14 mouse cellular contexts compared by ENCODE assay signal in the genomic region with DNA sequence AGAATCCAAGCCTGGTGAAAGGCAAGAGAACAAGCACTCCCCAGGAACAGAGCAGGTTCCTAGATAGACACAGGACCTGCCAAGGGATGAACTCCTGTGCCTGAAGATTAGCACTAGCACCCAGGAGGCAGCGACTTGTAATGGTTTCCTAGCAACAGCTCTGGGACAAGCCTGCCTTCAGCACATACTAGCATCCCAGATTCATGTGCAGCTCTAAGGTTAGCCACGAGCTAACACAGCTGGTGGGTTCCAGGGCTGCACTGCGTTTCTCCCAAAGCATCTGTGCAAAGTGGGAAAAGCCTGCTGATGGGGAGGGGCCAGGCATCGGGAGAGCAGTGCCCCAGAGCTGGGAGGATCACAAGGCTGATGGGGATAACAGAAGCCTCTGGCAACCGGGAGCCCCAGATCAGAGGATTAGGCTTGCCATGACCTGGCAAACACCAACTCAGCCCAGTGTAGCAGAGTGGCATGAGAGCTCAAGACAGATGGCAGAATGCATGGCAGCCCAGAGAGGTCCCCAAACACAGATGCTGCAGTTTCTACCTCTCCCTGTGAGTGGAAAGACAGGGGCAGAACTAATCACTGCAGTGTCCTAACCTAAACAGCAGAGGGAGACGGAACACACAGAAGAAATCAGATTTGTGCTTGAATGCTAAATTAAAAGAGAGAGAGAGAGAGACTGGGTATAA. TPM values are rescaled to one million over a fixed set of nuclear protein-coding genes. Genes with fewer than 3 reads are reported as not detected.
A peak's percentile ranks its signal among the peaks of the same experiment; 100 is the strongest.
DNase-seq lines count a peak whose midpoint lies in the region; ATAC-seq and TF ChIP-seq lines count a peak whose summit lies in the region.
"Had no signal": no experiment of that assay in that cellular context is flagged by ENCODE, and none has a peak within 500 bp of the region (broad histone marks: within the 10 kb centered on the region; RNA-seq: fewer than 3 reads in every experiment).

No protein-coding gene starts in this region.

- no peaks in the 10 kb centered on the region for H3K36me3 ChIP-seq in kidney, postnatal 0 days (ENCODE audit: insufficient read depth, low read length)
- H3K36me3 ChIP-seq in stomach, postnatal 0 days (ENCODE audit: control insufficient read depth, insufficient read depth, low read length) = no peaks in the 10 kb centered on the region
- H3K36me3 ChIP-seq: heart, embryonic 10.5 days; limb, embryonic 12.5 days had no signal

- H3K27me3 ChIP-seq in kidney, postnatal 0 days (ENCODE audit: insufficient read depth, low read length) = no peaks in the 10 kb centered on the region
- H3K27me3 ChIP-seq in stomach, postnatal 0 days (ENCODE audit: control insufficient read depth, insufficient read depth, low read length) = no peaks in the 10 kb centered on the region
- H3K27me3 ChIP-seq: limb, embryonic 12.5 days had no signal

- no peak overlapping the region for H3K4me3 ChIP-seq in kidney, postnatal 0 days (replicated peaks; ENCODE audit: low read depth, low read length)
- no peak overlapping the region for H3K4me3 ChIP-seq in stomach, postnatal 0 days (ENCODE audit: low read depth, low read length)
- H3K4me3 ChIP-seq: erythroblast, embryonic 14.5 days; heart, embryonic 10.5 days; limb, embryonic 12.5 days had no signal

- DNase-seq in cerebellum, postnatal 14 days = peak; percentile 43 to 45
- DNase-seq in cerebellum, adult 11 months = no peak
- DNase-seq in kidney, postnatal 0 days (ENCODE audit: low spot score) = peak; percentile 16
- no peak for DNase-seq in kidney, adult 11 months
- DNase-seq in right cerebral cortex, adult 18-20 months = peak; percentile 40
- DNase-seq in right cerebral cortex, postnatal 25 days = no peak
- no peak for DNase-seq in stomach, postnatal 0 days (ENCODE audit: low spot score)
- DNase-seq in cerebellum, adult 18-20 months = no peak

- ATAC-seq in kidney, postnatal 0 days (replicated peaks; ENCODE audit: low FRiP score, low read depth) = no peak
- ATAC-seq in stomach, postnatal 0 days (ENCODE audit: low FRiP score, low TSS enrichment) = no peak

- H3K4me2 ChIP-seq in kidney, postnatal 0 days (ENCODE audit: low read length) = no peak overlapping the region
- no peak overlapping the region for H3K4me2 ChIP-seq in stomach, postnatal 0 days (replicated peaks; ENCODE audit: low read depth)
- H3K4me2 ChIP-seq: limb, embryonic 12.5 days had no signal

- no peaks in the 10 kb centered on the region for H3K4me1 ChIP-seq in kidney, postnatal 0 days (replicated peaks; ENCODE audit: insufficient read depth, low read length)
- no peaks in the 10 kb centered on the region for H3K4me1 ChIP-seq in stomach, postnatal 0 days (replicated peaks; ENCODE audit: control insufficient read depth, insufficient read depth)
- H3K4me1 ChIP-seq: heart, embryonic 10.5 days; limb, embryonic 12.5 days had no signal

- TF ChIP-seq CTCF in kidney, postnatal 0 days (IDR thresholded peaks at IDR 0.05; ENCODE audit: low read depth) = peak; percentile 44
- TF ChIP-seq CTCF in stomach, postnatal 0 days (IDR thresholded peaks at IDR 0.05; ENCODE audit: low read depth) = peak; percentile 51

- WGBS in kidney, postnatal 0 days = 61% methylated on average over 6 of the region's 6 CpGs
- WGBS in stomach, postnatal 0 days = 57% methylated on average over 6 of the region's 6 CpGs

- 0 out of 2 replicates have a peak, but pooled peaks cover 6% of the 10 kb centered on the region for H3K9me3 ChIP-seq in kidney, postnatal 0 days (replicated peaks; ENCODE audit: low read length)
- H3K9me3 ChIP-seq in stomach, postnatal 0 days (ENCODE audit: control insufficient read depth, low read length) = no peaks in the 10 kb centered on the region

- no peak overlapping the region for H3K9ac ChIP-seq in kidney, postnatal 0 days (ENCODE audit: low read depth, low read length)
- H3K9ac ChIP-seq in stomach, postnatal 0 days (ENCODE audit: low read length) = no peak overlapping the region
- H3K9ac ChIP-seq: limb, embryonic 12.5 days had no signal

- H3K27ac ChIP-seq in kidney, postnatal 0 days = no peak overlapping the region
- H3K27ac ChIP-seq in stomach, postnatal 0 days (replicated peaks) = no peak overlapping the region
- H3K27ac ChIP-seq: heart, embryonic 10.5 days; limb, embryonic 12.5 days; macrophage had no signal

- no peak for TF ChIP-seq EP300 in stomach, postnatal 0 days (optimal IDR thresholded peaks at IDR 0.05)

RNA-seq across cellular contexts. Expression of gene Ddo, which starts 25.0 kb away (rescaled TPM):
- 3.2 and 3.6 TPM in 2 replicates for polyA plus RNA-seq in kidney, postnatal 0 days (2015; fragmentation: Nextera tagmentation; extraction: Ambion mirVana)
- 2.8 TPM in 2 replicates for polyA plus RNA-seq in stomach, postnatal 0 days (2015; fragmentation: Nextera tagmentation; extraction: Ambion mirVana)
- polyA plus RNA-seq: erythroblast, embryonic 14.5 days; limb, embryonic 12.5 days; macrophage had no signal

RNA-seq across cellular contexts. Expression of gene Slc22a16, which starts 34.7 kb away (rescaled TPM):
- polyA plus RNA-seq in kidney, postnatal 0 days (2015; fragmentation: Nextera tagmentation; extraction: Ambion mirVana) = not detected in 2 replicates
- polyA plus RNA-seq in stomach, postnatal 0 days (2015; fragmentation: Nextera tagmentation; extraction: Ambion mirVana) = 0.04 TPM in 1 of 2 replicates, not detected in the other
- polyA plus RNA-seq: erythroblast, embryonic 14.5 days; heart, embryonic 10.5 days; intestine, embryonic 14.5 days; limb, embryonic 12.5 days; macrophage; neural tube, embryonic 14.5 days had no signal

Comparison
In these comparisons a context has a peak if more than half of its experiments do, and no peak if none do; other contexts are left out.
1. DNase-seq: peak in cerebellum, postnatal 14 days (2 of 2), kidney, postnatal 0 days (single experiment) and right cerebral cortex, adult 18-20 months (single experiment); none in cerebellum, adult 11 months (single experiment), kidney, adult 11 months (single experiment), right cerebral cortex, postnatal 25 days (single experiment), stomach, postnatal 0 days (single experiment) and cerebellum, adult 18-20 months (0 of 2).